Mouse (Mus musculus) intestine, embryonic 14.5 days (tissue): ENCODE measurements at regions not wholly inside any gene's neighbourhood (a gene's known extent, or its start where the extent isn't known, plus 50 kb on each side); places are given as distances from the start of the nearest gene placed in this dataset.

Source experiments
- ATAC-seq: fragments of 200-750 bp; cut with Nextera tagmentation; replicated peaks from 2 replicates; pipeline ENCODE4 v1.8.0; 2017; ENCODE audit warnings: low read depth, moderate number of reproducible peaks, moderate TSS enrichment, moderate library complexity; ENCODE audit not compliant: low FRiP score, low TSS enrichment
- DNase-seq: peaks from one replicate; pipeline ENCODE4 v3.0.0-alpha.2; 2018; ENCODE audit warnings: low spot score
- H3K27ac ChIP-seq: fragments of 300-500 bp; sonication (generic); 2 replicates; pipeline ENCODE4 v1.5.1; 2014; ENCODE audit warnings: low read depth, mild to moderate bottlenecking, control low read depth
- H3K27me3 ChIP-seq: fragments of 300-500 bp; sonication (generic); replicated peaks from 2 replicates; pipeline ENCODE4 v1.6.1; 2014; ENCODE audit warnings: low read length, control low read depth; ENCODE audit not compliant: control insufficient read depth, insufficient read depth
- H3K36me3 ChIP-seq: fragments of 300-500 bp; sonication (generic); 2 replicates; pipeline ENCODE4 v1.6.1; 2014; ENCODE audit warnings: low read length, control low read depth; ENCODE audit not compliant: control insufficient read depth, insufficient read depth
- H3K4me1 ChIP-seq: fragments of 300-500 bp; sonication (generic); replicated peaks from 2 replicates; pipeline ENCODE4 v1.6.1; 2014; ENCODE audit warnings: low read length, control low read depth, mixed read lengths; ENCODE audit not compliant: control insufficient read depth, insufficient read depth
- H3K4me2 ChIP-seq: fragments of 300-500 bp; sonication (generic); 2 replicates; pipeline ENCODE4 v1.6.1; 2014; ENCODE audit warnings: low read length
- H3K4me3 ChIP-seq: fragments of 300-500 bp; sonication (generic); 2 replicates; pipeline ENCODE4 v1.5.1; 2014; ENCODE audit warnings: low read depth, low read length, control low read depth, mixed read lengths
- H3K9ac ChIP-seq: fragments of 300-500 bp; sonication (generic); 2 replicates; pipeline ENCODE4 v1.6.1; 2014; ENCODE audit warnings: mild to moderate bottlenecking, low read length
- H3K9me3 ChIP-seq: fragments of 300-500 bp; sonication (generic); 2 replicates; pipeline ENCODE4 v1.6.1; 2016; ENCODE audit warnings: low read length, control low read depth; ENCODE audit not compliant: control insufficient read depth
- WGBS: fragments of 180-500 bp; shearing (Covaris S2); extraction: QIAGEN DNeasy Blood & Tissue Kit; methylation state at CpG from one replicate; pipeline ENCODE4 v1.1.7; 2014; 5-methylcytosine and 5-hydroxymethylcytosine counted together

GRCm38 (mm10) chr11:18396397-18396796 is 442.7 kb upstream of the Etaa1 start:
- Histone ChIP-seq H3K27ac (no peak overlapping the region), H3K4me3 (no peak overlapping the region), H3K9ac (no peak overlapping the region), H3K4me1 (no peaks in the 10 kb centered on the region), H3K36me3 (no peaks in the 10 kb centered on the region), H3K4me2 (no peak overlapping the region), H3K27me3 (no peaks in the 10 kb centered on the region), H3K9me3 (no peaks in the 10 kb centered on the region)
- DNase-seq (no peak), ATAC-seq (no peak)
- WGBS, result 46% methylated on average over 6 of the region's 6 CpGs

- Histone ChIP-seq H3K4me3 (no peak overlapping the region), H3K9ac (no peak overlapping the region), H3K27ac (no peak overlapping the region), H3K9me3 (no peaks in the 10 kb centered on the region), H3K36me3 (no peaks in the 10 kb centered on the region), H3K4me2 (no peak overlapping the region), H3K27me3 (no peaks in the 10 kb centered on the region), H3K4me1 (no peaks in the 10 kb centered on the region)
- 80% methylated on average over 4 of the region's 4 CpGs for whole genome bisulfite sequencing
- no peak for ATAC-seq
- DNase-seq, result no peak
Observed at GRCm38 (mm10) chr11:18395631-18396030, 442.0 kb upstream of the Etaa1 start.

GRCm38 (mm10) chr11:18372813-18373332 is 419.2 kb upstream of the Etaa1 start:
- 63% methylated on average over 6 of the region's 6 CpGs for WGBS
- no peaks in the 10 kb centered on the region for H3K9me3 ChIP-seq
- DNase-seq (no peak), ATAC-seq (peak; percentile 36; the same call in 1 of the 2 replicates)
- H3K27me3 ChIP-seq, result no peaks in the 10 kb centered on the region
- no peaks in the 10 kb centered on the region for H3K4me1 ChIP-seq
- no peak overlapping the region for H3K4me2 ChIP-seq
- H3K9ac ChIP-seq, result no peak overlapping the region
- no peaks in the 10 kb centered on the region for H3K36me3 ChIP-seq
- no peak overlapping the region for H3K27ac ChIP-seq
- no peak overlapping the region for H3K4me3 ChIP-seq

GRCm38 (mm10) chr11:18371304-18371703 is 417.6 kb upstream of the Etaa1 start:
- Histone ChIP-seq H3K4me1 (no peaks in the 10 kb centered on the region), H3K9me3 (no peaks in the 10 kb centered on the region), H3K4me3 (no peak overlapping the region), H3K36me3 (no peaks in the 10 kb centered on the region), H3K4me2 (no peak overlapping the region), H3K27me3 (no peaks in the 10 kb centered on the region), H3K9ac (no peak overlapping the region), H3K27ac (no peak overlapping the region)
- DNase-seq (no peak), ATAC-seq (no peak)
- 31% methylated on average over 3 of the region's 3 CpGs for WGBS

- Histone ChIP-seq H3K9me3 (no peaks in the 10 kb centered on the region), H3K4me1 (no peaks in the 10 kb centered on the region), H3K4me3 (no peak overlapping the region), H3K36me3 (no peaks in the 10 kb centered on the region), H3K4me2 (no peak overlapping the region), H3K9ac (no peak overlapping the region), H3K27ac (no peak overlapping the region), H3K27me3 (no peaks in the 10 kb centered on the region)
- no peak for ATAC-seq
- WGBS, result 26% methylated on average over 3 of the region's 3 CpGs
- no peak for DNase-seq
Observed at GRCm38 (mm10) chr11:18370861-18371260, 417.2 kb upstream of the Etaa1 start.

GRCm38 (mm10) chr11:18354866-18355265 is 401.2 kb upstream of the Etaa1 start:
- ATAC-seq, result no peak
- DNase-seq, result no peak
- 68% methylated on average over 3 of the region's 3 CpGs for WGBS

GRCm38 (mm10) chr11:18354156-18354555 is 400.5 kb upstream of the Etaa1 start:
- Histone ChIP-seq H3K27ac (no peak overlapping the region), H3K27me3 (no peaks in the 10 kb centered on the region), H3K4me1 (no peaks in the 10 kb centered on the region; the same call in 1 of the 2 replicates), H3K9ac (no peak overlapping the region), H3K4me3 (no peak overlapping the region), H3K9me3 (no peaks in the 10 kb centered on the region), H3K4me2 (no peak overlapping the region), H3K36me3 (no peaks in the 10 kb centered on the region)
- ATAC-seq (no peak), DNase-seq (no peak)
- 57% methylated on average over 4 of the region's 4 CpGs for WGBS

More at GRCm38 (mm10) chr11:18354866-18355265, 401.2 kb upstream of the Etaa1 start:
- Histone ChIP-seq H3K4me3 (no peak overlapping the region), H3K4me2 (no peak overlapping the region), H3K27me3 (no peaks in the 10 kb centered on the region), H3K9ac (no peak overlapping the region), H3K9me3 (no peaks in the 10 kb centered on the region), H3K36me3 (no peaks in the 10 kb centered on the region), H3K4me1 (no peaks in the 10 kb centered on the region; the same call in 1 of the 2 replicates), H3K27ac (no peak overlapping the region)

- no peaks in the 10 kb centered on the region for H3K27me3 ChIP-seq
- no peak overlapping the region for H3K9ac ChIP-seq
- no peaks in the 10 kb centered on the region for H3K9me3 ChIP-seq
- no peak for ATAC-seq
- no peaks in the 10 kb centered on the region for H3K4me1 ChIP-seq
- DNase-seq, result no peak
- H3K4me3 ChIP-seq, result no peak overlapping the region
- H3K27ac ChIP-seq, result no peak overlapping the region
- no peaks in the 10 kb centered on the region for H3K36me3 ChIP-seq
- H3K4me2 ChIP-seq, result no peak overlapping the region
- WGBS, result 59% methylated on average over 3 of the region's 3 CpGs
Observed at GRCm38 (mm10) chr11:18347841-18348240, 394.2 kb upstream of the Etaa1 start.

- no peaks in the 10 kb centered on the region; the same call in 1 of the 2 replicates for H3K4me1 ChIP-seq
- H3K27me3 ChIP-seq, result no peaks in the 10 kb centered on the region
- no peaks in the 10 kb centered on the region for H3K36me3 ChIP-seq
- DNase-seq (no peak), ATAC-seq (no peak)
- no peak overlapping the region for H3K27ac ChIP-seq
- H3K9me3 ChIP-seq, result no peaks in the 10 kb centered on the region
- no peak overlapping the region for H3K9ac ChIP-seq
- no peak overlapping the region for H3K4me3 ChIP-seq
- 55% methylated on average over 8 of the region's 8 CpGs for WGBS
- H3K4me2 ChIP-seq, result no peak overlapping the region
Observed at GRCm38 (mm10) chr11:18313510-18314301, 360.0 kb upstream of the Etaa1 start.
